Mouse (Mus musculus) forebrain, embryonic 12.5 days (tissue): Measurements from ENCODE around the gene Etnk1. TPM values are rescaled to one million over a fixed set of nuclear protein-coding genes. Genes with fewer than 3 reads are reported as not detected.

Experiments
- ATAC-seq: fragments of 200-750 bp; cut with Nextera tagmentation; 2 replicates; pipeline ENCODE4 v1.8.0; 2017; ENCODE audit warnings: moderate TSS enrichment; ENCODE audit not compliant: low FRiP score
- H3K27ac ChIP-seq: fragments of 300-500 bp; sonication (generic); 2 replicates; pipeline ENCODE4 v1.5.1; 2016; ENCODE audit warnings: mild to moderate bottlenecking
- H3K27me3 ChIP-seq: fragments of 300-500 bp; sonication (generic); 2 replicates; pipeline ENCODE4 v1.6.1; 2016; ENCODE audit warnings: mild to moderate bottlenecking
- H3K36me3 ChIP-seq: fragments of 300-500 bp; sonication (generic); replicated peaks from 2 replicates; pipeline ENCODE4 v1.6.1; 2016; ENCODE audit warnings: mild to moderate bottlenecking
- H3K4me1 ChIP-seq: fragments of 300-500 bp; sonication (generic); 2 replicates; pipeline ENCODE4 v1.6.1; 2016
- H3K4me2 ChIP-seq: fragments of 300-500 bp; sonication (generic); 2 replicates; pipeline ENCODE4 v1.6.1; 2016; ENCODE audit warnings: mild to moderate bottlenecking, moderate library complexity
- H3K4me3 ChIP-seq: fragments of 300-500 bp; sonication (generic); replicated peaks from 2 replicates; pipeline ENCODE4 v1.5.1; 2016; ENCODE audit warnings: mild to moderate bottlenecking
- H3K9ac ChIP-seq: fragments of 300-500 bp; sonication (generic); 2 replicates; pipeline ENCODE4 v1.6.1; 2016; ENCODE audit warnings: mild to moderate bottlenecking
- H3K9me3 ChIP-seq: fragments of 300-500 bp; sonication (generic); 2 replicates; pipeline ENCODE4 v1.6.1; 2016
- WGBS: fragments of 180-500 bp; shearing (Covaris S2); methylation state at CpG from one replicate; pipeline ENCODE4 v1.1.7; 2016; 5-methylcytosine and 5-hydroxymethylcytosine counted together
- polyA plus RNA-seq: library from polyadenylated mRNA; unstranded; fragments of >200 nt; fragmentation: Nextera tagmentation; extraction: Ambion mirVana; gene quantifications from 2 replicates; pipeline ENCODE4 v1.2.1, GENCODE M21; 2016

Etnk1 gene
- polyA plus RNA-seq, 1 experiment from 2014 or later = 33.9 TPM

DNA sequence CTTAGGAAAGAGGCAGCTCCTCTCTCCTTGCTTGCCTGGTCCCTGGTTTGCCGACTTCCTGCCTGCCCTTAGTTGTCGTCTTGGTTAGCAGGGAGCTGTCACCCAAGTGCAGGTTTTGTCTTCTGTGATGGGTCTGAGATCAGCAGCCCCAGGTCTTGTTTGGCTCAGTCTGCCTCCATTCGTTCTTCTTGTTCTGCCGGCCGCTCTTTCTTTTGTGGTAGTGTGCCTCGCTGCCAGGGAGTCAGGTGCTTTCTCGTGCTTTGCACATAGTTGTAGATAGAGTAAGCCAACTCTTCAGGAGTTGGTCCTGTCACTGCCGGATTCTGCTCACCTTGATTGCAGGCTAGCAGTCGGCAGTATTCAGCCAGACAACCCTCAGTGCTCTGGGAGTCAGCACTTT is 9.6 kb downstream of the Etnk1 start:
- no peak overlapping the region for H3K4me2 ChIP-seq
- H3K4me1 ChIP-seq = peaks cover 5% of the 10 kb centered on the region; the same call in 1 of the 2 replicates
- H3K4me3 ChIP-seq = no peak overlapping the region
- no peaks in the 10 kb centered on the region for H3K9me3 ChIP-seq
- peaks cover 21% of the 10 kb centered on the region for H3K36me3 ChIP-seq
- no peak overlapping the region for H3K27ac ChIP-seq
- H3K27me3 ChIP-seq = no peaks in the 10 kb centered on the region
- no peak overlapping the region for H3K9ac ChIP-seq
- no peak for ATAC-seq
- 90% methylated on average over 9 of the region's 9 CpGs for WGBS

DNA sequence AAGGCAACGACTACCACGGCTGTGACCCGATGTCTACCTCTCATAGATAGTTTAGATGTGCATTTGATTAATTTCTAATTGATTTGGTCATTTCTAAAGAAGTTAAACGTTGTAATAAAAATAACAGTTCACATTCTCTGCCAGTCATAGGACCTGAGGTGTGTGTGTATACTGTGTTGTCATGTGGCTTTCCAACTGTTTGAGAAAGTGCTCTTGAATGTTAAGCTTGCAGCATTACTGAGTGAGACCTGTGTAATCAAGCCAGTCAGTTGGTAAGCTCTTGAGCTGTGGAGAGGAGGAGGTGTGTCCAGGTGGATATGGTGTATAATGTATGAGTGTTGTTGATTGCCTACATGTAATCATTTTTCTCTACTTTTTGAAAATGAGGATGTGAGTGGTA is 12.2 kb downstream of the Etnk1 start:
- Histone ChIP-seq H3K27me3 (no peaks in the 10 kb centered on the region), H3K9ac (no peak overlapping the region), H3K4me2 (no peak overlapping the region), H3K4me3 (no peak overlapping the region), H3K27ac (no peak overlapping the region), H3K4me1 (peaks cover 5% of the 10 kb centered on the region; the same call in 1 of the 2 replicates), H3K36me3 (peaks cover 27% of the 10 kb centered on the region), H3K9me3 (no peaks in the 10 kb centered on the region)
- whole genome bisulfite sequencing = 83% methylated on average over 4 of the region's 4 CpGs
- no peak for ATAC-seq

DNA sequence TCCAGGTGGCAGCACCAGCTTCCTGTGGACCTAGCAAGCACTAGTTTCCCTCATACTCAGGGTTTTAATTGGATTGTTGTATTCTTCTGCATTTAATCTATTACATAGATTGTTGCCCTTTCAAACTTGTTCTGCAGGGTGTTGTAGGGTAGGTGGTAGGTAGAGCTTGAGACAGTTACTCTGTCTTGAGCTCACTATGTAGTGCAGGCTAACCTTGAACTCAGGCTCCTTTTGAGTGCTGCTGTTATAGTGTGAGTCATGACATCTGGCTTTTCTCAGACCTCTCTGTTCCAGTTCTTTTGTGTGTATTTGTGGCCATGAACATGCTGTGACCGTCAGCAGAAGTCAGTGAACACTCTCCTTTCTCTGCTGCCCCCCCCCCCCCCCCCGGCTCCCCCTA is 12.7 kb downstream of the Etnk1 start:
- H3K27me3 ChIP-seq = no peaks in the 10 kb centered on the region
- no peak overlapping the region for H3K9ac ChIP-seq
- H3K4me1 ChIP-seq = peaks cover 5% of the 10 kb centered on the region; the same call in 1 of the 2 replicates
- no peak overlapping the region for H3K27ac ChIP-seq
- peaks cover 32% of the 10 kb centered on the region for H3K36me3 ChIP-seq
- no peak for ATAC-seq
- 79% methylated on average over 2 of the region's 2 CpGs for WGBS
- H3K4me2 ChIP-seq = no peak overlapping the region
- H3K4me3 ChIP-seq = no peak overlapping the region
- H3K9me3 ChIP-seq = no peaks in the 10 kb centered on the region

DNA sequence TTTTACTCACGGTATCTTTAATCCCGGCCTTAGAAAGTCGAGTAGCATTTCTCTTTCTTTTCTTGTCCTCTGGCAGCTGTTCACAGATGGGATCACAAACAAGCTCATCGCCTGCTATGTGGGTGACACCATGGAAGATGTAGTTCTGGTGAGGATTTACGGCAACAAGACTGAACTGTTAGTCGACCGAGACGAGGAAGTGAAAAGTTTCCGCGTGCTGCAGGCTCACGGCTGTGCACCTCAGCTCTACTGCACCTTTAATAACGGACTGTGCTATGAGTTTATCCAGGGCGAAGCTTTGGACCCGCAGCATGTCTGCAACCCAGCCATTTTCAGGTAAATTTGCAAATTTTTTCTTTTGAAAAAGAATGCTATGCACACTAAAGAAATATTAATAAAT is 13.5 kb downstream of the Etnk1 start:
- H3K27me3 ChIP-seq = no peaks in the 10 kb centered on the region
- H3K4me1 ChIP-seq = no peaks in the 10 kb centered on the region; the same call in 1 of the 2 replicates
- H3K4me2 ChIP-seq = no peak overlapping the region
- H3K27ac ChIP-seq = no peak overlapping the region
- no peak for ATAC-seq
- H3K4me3 ChIP-seq = no peak overlapping the region
- H3K36me3 ChIP-seq = peaks cover 37% of the 10 kb centered on the region
- no peaks in the 10 kb centered on the region for H3K9me3 ChIP-seq
- 94% methylated on average over 14 of the region's 14 CpGs for WGBS
- no peak overlapping the region for H3K9ac ChIP-seq

GRCm38 (mm10) chr6:143184099-143184498 is 17.1 kb downstream of the Etnk1 start:
- H3K4me3 ChIP-seq = no peak overlapping the region
- H3K9ac ChIP-seq = no peak overlapping the region
- no peak overlapping the region for H3K27ac ChIP-seq
- peaks cover 35% of the 10 kb centered on the region for H3K36me3 ChIP-seq
- H3K9me3 ChIP-seq = no peaks in the 10 kb centered on the region
- H3K4me1 ChIP-seq = no peaks in the 10 kb centered on the region; the same call in 1 of the 2 replicates
- no peak overlapping the region for H3K4me2 ChIP-seq
- H3K27me3 ChIP-seq = no peaks in the 10 kb centered on the region
- no peak for ATAC-seq
- WGBS = 92% methylated on average over 3 of the region's 3 CpGs

DNA sequence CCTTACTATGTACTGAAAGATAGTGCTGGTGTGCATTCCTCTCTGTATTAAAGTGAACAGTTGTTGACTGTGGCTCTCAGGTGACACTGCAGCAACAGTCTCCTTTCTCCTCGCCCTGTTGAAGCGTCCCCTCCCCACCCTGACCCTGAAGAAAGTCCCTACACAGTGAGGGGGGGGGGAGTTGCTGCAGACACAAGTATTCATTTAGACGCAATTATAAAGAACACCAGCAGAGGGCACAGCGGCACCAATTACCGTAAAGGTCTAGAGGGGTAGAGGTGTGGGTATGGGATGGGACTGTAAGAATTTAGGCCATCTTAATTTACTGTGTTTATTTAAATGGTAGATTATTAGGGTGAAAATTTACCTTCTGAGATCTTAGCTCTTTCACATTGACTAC is 17.7 kb downstream of the Etnk1 start:
- H3K9ac ChIP-seq = no peak overlapping the region
- WGBS = 80% methylated on average over 5 of the region's 5 CpGs
- no peaks in the 10 kb centered on the region for H3K9me3 ChIP-seq
- no peak overlapping the region for H3K4me2 ChIP-seq
- H3K4me1 ChIP-seq = peaks cover 4% of the 10 kb centered on the region; the same call in 1 of the 2 replicates
- no peak overlapping the region for H3K27ac ChIP-seq
- no peaks in the 10 kb centered on the region for H3K27me3 ChIP-seq
- no peak overlapping the region for H3K4me3 ChIP-seq
- H3K36me3 ChIP-seq = peaks cover 35% of the 10 kb centered on the region
- no peak for ATAC-seq

GRCm38 (mm10) chr6:143190838-143191476 is 23.9 kb downstream of the Etnk1 start:
- Histone ChIP-seq H3K4me1 (peaks cover 15% of the 10 kb centered on the region; the same call in 1 of the 2 replicates), H3K9me3 (no peaks in the 10 kb centered on the region), H3K27ac (no peak overlapping the region), H3K36me3 (peaks cover 15% of the 10 kb centered on the region), H3K9ac (no peak overlapping the region), H3K27me3 (no peaks in the 10 kb centered on the region), H3K4me3 (no peak overlapping the region), H3K4me2 (no peak overlapping the region)
- no peak for ATAC-seq
- WGBS = 82% methylated on average over 7 of the region's 7 CpGs

- Histone ChIP-seq H3K9ac (no peak overlapping the region), H3K36me3 (peaks cover 17% of the 10 kb centered on the region), H3K4me3 (no peak overlapping the region), H3K9me3 (no peaks in the 10 kb centered on the region), H3K4me1 (peaks cover 15% of the 10 kb centered on the region; the same call in 1 of the 2 replicates), H3K4me2 (no peak overlapping the region), H3K27ac (no peak overlapping the region), H3K27me3 (no peaks in the 10 kb centered on the region)
- WGBS = 85% methylated on average over 9 of the region's 9 CpGs
- no peak for ATAC-seq
Observed at GRCm38 (mm10) chr6:143191477-143192098, 24.6 kb downstream of the Etnk1 start.

GRCm38 (mm10) chr6:143192709-143193108 is 25.7 kb downstream of the Etnk1 start:
- ATAC-seq = no peak
- peaks cover 28% of the 10 kb centered on the region for H3K36me3 ChIP-seq
- H3K27ac ChIP-seq = no peak overlapping the region
- H3K27me3 ChIP-seq = no peaks in the 10 kb centered on the region
- H3K9me3 ChIP-seq = no peaks in the 10 kb centered on the region
- 84% methylated on average over 8 of the region's 8 CpGs for WGBS
- H3K4me2 ChIP-seq = no peak overlapping the region
- no peak overlapping the region for H3K9ac ChIP-seq
- no peak overlapping the region for H3K4me3 ChIP-seq
- H3K4me1 ChIP-seq = peaks cover 15% of the 10 kb centered on the region; the same call in 1 of the 2 replicates

DNA sequence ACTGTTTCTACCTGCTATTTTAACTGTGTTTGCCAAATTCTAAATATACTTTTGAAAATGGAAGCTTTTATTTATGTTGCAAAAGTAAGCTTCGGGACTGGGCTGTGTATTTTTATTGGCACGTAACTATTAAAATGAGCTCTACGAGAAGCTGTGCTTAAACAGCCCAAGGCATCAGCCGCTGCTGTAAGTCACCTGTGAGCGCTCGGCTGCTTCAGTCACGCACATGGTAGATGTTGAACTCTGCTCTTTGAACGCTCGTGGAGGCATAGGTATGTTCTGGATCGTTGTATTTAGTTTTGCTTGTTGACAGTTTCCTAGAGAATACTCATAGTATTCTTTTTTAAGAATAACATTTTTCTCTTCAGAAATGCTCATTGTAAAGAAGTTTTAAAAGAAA is 26.1 kb downstream of the Etnk1 start:
- Histone ChIP-seq H3K4me3 (no peak overlapping the region), H3K27ac (no peak overlapping the region), H3K27me3 (no peaks in the 10 kb centered on the region), H3K36me3 (peaks cover 33% of the 10 kb centered on the region), H3K9me3 (no peaks in the 10 kb centered on the region), H3K4me2 (no peak overlapping the region), H3K9ac (no peak overlapping the region), H3K4me1 (peaks cover 15% of the 10 kb centered on the region; the same call in 1 of the 2 replicates)
- 84% methylated on average over 10 of the region's 10 CpGs for WGBS
- no peak for ATAC-seq

DNA sequence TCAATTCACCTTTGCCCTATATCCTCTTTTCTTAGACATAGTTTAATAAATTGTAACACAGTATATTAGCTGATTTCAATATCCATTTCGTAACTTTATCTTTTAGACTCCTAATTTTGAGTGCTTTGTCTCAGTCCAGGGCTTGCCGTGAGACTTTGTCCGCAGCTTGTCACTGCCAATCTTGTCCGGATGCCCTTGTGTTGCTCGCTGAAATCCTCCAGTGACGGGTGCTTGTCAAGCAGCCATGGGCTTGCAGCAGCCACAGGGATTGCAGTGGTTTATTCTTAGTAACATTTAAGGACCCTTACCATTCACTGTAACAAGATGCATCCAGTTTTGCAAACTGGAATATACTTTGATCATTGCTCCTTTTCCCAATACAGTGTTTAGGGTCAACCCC is 26.6 kb downstream of the Etnk1 start:
- H3K4me3 ChIP-seq = no peak overlapping the region
- ATAC-seq = no peak
- H3K4me2 ChIP-seq = no peak overlapping the region
- peaks cover 38% of the 10 kb centered on the region for H3K36me3 ChIP-seq
- 88% methylated on average over 6 of the region's 6 CpGs for WGBS
- no peak overlapping the region for H3K27ac ChIP-seq
- no peak overlapping the region for H3K9ac ChIP-seq
- H3K27me3 ChIP-seq = no peaks in the 10 kb centered on the region
- peaks cover 15% of the 10 kb centered on the region; the same call in 1 of the 2 replicates for H3K4me1 ChIP-seq
- H3K9me3 ChIP-seq = no peaks in the 10 kb centered on the region

- peaks cover 53% of the 10 kb centered on the region for H3K36me3 ChIP-seq
- ATAC-seq = no peak
- WGBS = 92% methylated on average over 13 of the region's 13 CpGs
Observed at GRCm38 (mm10) chr6:143197053-143197452, 30.0 kb downstream of the Etnk1 start.

DNA sequence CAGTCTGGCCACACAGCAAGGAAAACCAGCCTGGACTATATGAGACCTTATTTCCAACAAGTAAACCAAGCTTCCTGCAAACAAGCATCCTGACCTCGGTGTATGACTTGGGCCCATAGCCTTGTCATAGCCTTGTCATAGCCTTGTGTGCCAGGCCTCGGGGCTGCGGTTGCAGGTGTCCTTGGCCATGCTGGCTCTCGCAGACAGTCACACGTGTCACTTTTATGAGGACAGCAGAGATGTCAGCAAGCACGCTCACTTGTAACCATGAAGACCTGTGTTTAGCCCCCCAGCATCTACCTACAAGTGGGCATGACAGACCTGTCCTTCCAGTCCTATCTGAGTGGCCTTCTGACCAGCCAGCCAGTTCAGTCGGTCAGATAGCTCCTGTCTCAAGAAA is 31.4 kb downstream of the Etnk1 start:
- H3K4me3 ChIP-seq = no peak overlapping the region
- no peak overlapping the region for H3K4me2 ChIP-seq
- ATAC-seq = no peak
- no peaks in the 10 kb centered on the region for H3K4me1 ChIP-seq
- H3K27me3 ChIP-seq = no peaks in the 10 kb centered on the region
- H3K36me3 ChIP-seq = peaks cover 57% of the 10 kb centered on the region
- H3K9ac ChIP-seq = no peak overlapping the region
- WGBS = 95% methylated on average over 7 of the region's 7 CpGs
- no peaks in the 10 kb centered on the region for H3K9me3 ChIP-seq
- no peak overlapping the region for H3K27ac ChIP-seq

More at GRCm38 (mm10) chr6:143197053-143197452, 30.0 kb downstream of the Etnk1 start:
- H3K27me3 ChIP-seq = no peaks in the 10 kb centered on the region
- no peak overlapping the region for H3K4me2 ChIP-seq
- no peak overlapping the region for H3K9ac ChIP-seq
- H3K27ac ChIP-seq = no peak overlapping the region
- H3K4me3 ChIP-seq = no peak overlapping the region
- no peaks in the 10 kb centered on the region for H3K9me3 ChIP-seq
- H3K4me1 ChIP-seq = no peaks in the 10 kb centered on the region
